Mouse (Mus musculus) lung, postnatal 0 days (tissue): ENCODE data around the gene Cavin3.

Experiments used
- CTCF ChIP-seq: IDR thresholded peaks from 2 replicates; pipeline ENCODE4 v1.5.1; 2016; ENCODE audit warnings: antibody characterized with exemption, mild to moderate bottlenecking
- EP300 ChIP-seq: IDR thresholded peaks from 2 replicates; pipeline ENCODE4 v1.6.1; 2016; ENCODE audit warnings: antibody characterized with exemption, mild to moderate bottlenecking, control low read depth

DNA sequence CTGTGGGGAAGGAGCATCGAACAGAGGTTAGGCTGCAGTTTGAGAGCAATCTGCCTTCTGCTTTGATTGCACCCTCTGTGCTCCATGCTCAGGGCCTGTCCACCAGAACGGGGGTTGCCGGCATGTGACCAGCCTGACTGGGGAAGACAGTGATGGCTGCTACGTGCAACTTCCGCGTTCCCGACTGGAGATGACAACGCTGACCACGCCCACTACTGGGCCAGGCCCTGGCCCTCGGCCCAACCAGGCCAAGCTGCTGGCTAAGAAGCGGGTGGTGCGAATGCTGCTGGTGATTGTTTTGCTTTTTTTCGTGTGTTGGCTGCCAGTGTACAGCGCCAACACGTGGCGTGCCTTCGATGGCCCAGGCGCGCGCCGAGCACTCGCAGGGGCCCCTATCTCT lies 47.3 kb downstream of the Cavin3 start:
- TF ChIP-seq CTCF (no peak), EP300 (no peak)
